Mouse (Mus musculus): Measurements from ENCODE around the gene Methig1.
A peak's percentile ranks its signal among the peaks of the same experiment; 100 is the strongest.
"Not testable (repeated sequence)": the region's sequence is repeated elsewhere in the genome, so short reads cannot be mapped to it uniquely, and the experiment has no call there.

Methig1 gene

GRCm38 (mm10) chr15:100341314-100341980 is 11.5 kb upstream of the Methig1 start:
- not testable (repeated sequence) for DNase-seq

GRCm38 (mm10) chr15:100345484-100345883 is 7.5 kb upstream of the Methig1 start:
- no peak for DNase-seq

GRCm38 (mm10) chr15:100346761-100347160 is 6.2 kb upstream of the Methig1 start:
- DNase-seq, result no peak

GRCm38 (mm10) chr15:100349496-100349895 is 3.5 kb upstream of the Methig1 start:
- DNase-seq, result no peak

GRCm38 (mm10) chr15:100351501-100352060 is 1.4 kb upstream of the Methig1 start:
- DNase-seq, result no peak

- DNase-seq, result not testable (repeated sequence)
Observed at GRCm38 (mm10) chr15:100353399-100353798, 450 bp downstream of the Methig1 start.

GRCm38 (mm10) chr15:100355876-100356275 is 2.9 kb downstream of the Methig1 start:
- DNase-seq, result no peak

- no peak for DNase-seq
Observed at GRCm38 (mm10) chr15:100364242-100364641, 11.3 kb downstream of the Methig1 start, which contains the start of gene Higd1c. Gene Higd1c, plus strand, starts transcription at chr15:100364542.

GRCm38 (mm10) chr15:100365967-100366366 is 13.0 kb downstream of the Methig1 start:
- DNase-seq, result not testable (repeated sequence)

GRCm38 (mm10) chr15:100367119-100367518 is 14.2 kb downstream of the Methig1 start:
- DNase-seq, result no peak

- peak; percentile 75 for DNase-seq
Observed at GRCm38 (mm10) chr15:100375066-100375465, 22.1 kb downstream of the Methig1 start.

- not testable (repeated sequence) for DNase-seq
Observed at GRCm38 (mm10) chr15:100377847-100378505, 25.0 kb downstream of the Methig1 start.

GRCm38 (mm10) chr15:100379658-100380057 is 26.7 kb downstream of the Methig1 start:
- no peak for DNase-seq

GRCm38 (mm10) chr15:100380104-100380503 is 27.2 kb downstream of the Methig1 start:
- no peak for DNase-seq

- no peak for DNase-seq
Observed at GRCm38 (mm10) chr15:100385705-100386104, 32.8 kb downstream of the Methig1 start.

- DNase-seq, result no peak
Observed at GRCm38 (mm10) chr15:100387544-100388223, 34.7 kb downstream of the Methig1 start.

- no peak for DNase-seq
Observed at GRCm38 (mm10) chr15:100388224-100388835, 35.4 kb downstream of the Methig1 start.

- no peak for DNase-seq
Observed at GRCm38 (mm10) chr15:100388886-100389285, 35.9 kb downstream of the Methig1 start.

- DNase-seq, result no peak
Observed at GRCm38 (mm10) chr15:100391066-100391465, 38.1 kb downstream of the Methig1 start.

- DNase-seq, result no peak
Observed at GRCm38 (mm10) chr15:100391599-100391998, 38.6 kb downstream of the Methig1 start.

- no peak for DNase-seq
Observed at GRCm38 (mm10) chr15:100393016-100393415, 40.1 kb downstream of the Methig1 start.

- no peak for DNase-seq
Observed at GRCm38 (mm10) chr15:100395561-100395960, 42.6 kb downstream of the Methig1 start.
